Comparison of ENCODE assay signal across 24 mouse cellular contexts in the genomic region with DNA sequence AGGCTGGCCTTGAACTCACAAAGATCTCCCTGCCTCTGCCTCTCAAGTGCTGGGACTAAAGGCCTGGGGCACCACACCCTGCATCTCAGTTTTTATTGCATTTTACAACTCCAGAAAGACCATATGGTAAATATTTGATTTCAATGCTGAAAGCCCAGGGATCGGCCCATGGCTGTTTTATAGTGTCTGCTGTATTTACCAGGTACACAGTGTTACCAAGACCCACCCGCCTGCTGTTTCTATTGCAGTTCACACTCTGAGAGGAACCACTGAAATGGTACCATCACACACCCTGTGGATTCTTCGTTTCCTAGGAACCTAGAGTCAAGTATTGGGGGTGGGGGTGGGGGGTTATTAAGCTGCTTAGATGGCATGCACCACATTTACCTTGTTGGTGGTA.
DNase-seq lines count a peak whose midpoint lies in the region; ATAC-seq and TF ChIP-seq lines count a peak whose summit lies in the region.
"Had no signal": no experiment of that assay in that cellular context is flagged by ENCODE, and none has a peak within 500 bp of the region (broad histone marks: within the 10 kb centered on the region; RNA-seq: fewer than 3 reads in every experiment).

No protein-coding gene starts in this region.

- intact Hi-C loops in heart, postnatal 14 days (cut with DNase I): no loop called here

- no peak for TF ChIP-seq CTCF in intestine, postnatal 0 days (IDR thresholded peaks at IDR 0.05; ENCODE audit: low read depth)

- 67% methylated on average over 3 of the region's 3 CpGs for WGBS in intestine, embryonic 15.5 days
- 39% methylated on average over 3 of the region's 3 CpGs for WGBS in intestine, postnatal 0 days

- no peaks in the 10 kb centered on the region for H3K36me3 ChIP-seq in intestine, embryonic 15.5 days
- no peaks in the 10 kb centered on the region for H3K36me3 ChIP-seq in intestine, postnatal 0 days (ENCODE audit: control insufficient read depth, insufficient read depth)
- H3K36me3 ChIP-seq: embryonic facial prominence, embryonic 10.5 days; embryonic facial prominence, embryonic 12.5 days; forebrain, embryonic 15.5 days; G1E had no signal

- peak; percentile 82 for ATAC-seq in intestine, embryonic 15.5 days
- peak; percentile 70 for ATAC-seq in intestine, postnatal 0 days
- ATAC-seq: CD4-positive, CD25-positive, alpha-beta regulatory T cell, adult 4 months; forebrain, embryonic 13.5 days; forebrain, embryonic 15.5 days; forebrain, postnatal 0 days; Patski had no signal

- no peaks in the 10 kb centered on the region for H3K4me1 ChIP-seq in intestine, embryonic 15.5 days (replicated peaks)
- no peaks in the 10 kb centered on the region for H3K4me1 ChIP-seq in intestine, postnatal 0 days (replicated peaks; ENCODE audit: control insufficient read depth, insufficient read depth, low read length)
- H3K4me1 ChIP-seq: embryonic facial prominence, embryonic 10.5 days; embryonic facial prominence, embryonic 12.5 days; forebrain, embryonic 13.5 days; forebrain, embryonic 15.5 days had no signal

- DNase-seq in heart, adult 11 months: peak; percentile 60
- DNase-seq in heart, postnatal 14 days: no peak
- DNase-seq in cerebellum, adult 11 months: no peak
- DNase-seq in cerebellum, adult 18-20 months: no peak
- DNase-seq in yolk sac, embryonic 10.5 days (ENCODE audit: low spot score): no peak
- DNase-seq: adrenal gland, adult 2 months; adrenal gland, postnatal 10 days; adrenal gland, postnatal 25 days; B cell, adult 2 months; cerebellum, adult 11-12 months; cerebellum, adult 9-10 months; cerebellum, postnatal 10 days; cerebellum, postnatal 25 days; forebrain, postnatal 0 days had no signal

- H3K27me3 ChIP-seq in intestine, embryonic 15.5 days (replicated peaks): no peaks in the 10 kb centered on the region
- H3K27me3 ChIP-seq in intestine, postnatal 0 days (replicated peaks; ENCODE audit: control insufficient read depth, insufficient read depth, low read length): no peaks in the 10 kb centered on the region
- H3K27me3 ChIP-seq: CH12.LX; embryonic facial prominence, embryonic 12.5 days; forebrain, embryonic 13.5 days; forebrain, embryonic 15.5 days; Patski had no signal

- no peak overlapping the region for H3K27ac ChIP-seq in intestine, embryonic 15.5 days
- H3K27ac ChIP-seq in intestine, postnatal 0 days (ENCODE audit: low read depth, low read length): no peak overlapping the region
- H3K27ac ChIP-seq: embryonic facial prominence, embryonic 10.5 days; embryonic facial prominence, embryonic 12.5 days; forebrain, embryonic 13.5 days; forebrain, embryonic 15.5 days had no signal

- H3K4me3 ChIP-seq in intestine, embryonic 15.5 days (replicated peaks): no peak overlapping the region
- H3K4me3 ChIP-seq in intestine, postnatal 0 days (ENCODE audit: low read depth, low read length): no peak overlapping the region
- H3K4me3 ChIP-seq: embryonic facial prominence, embryonic 10.5 days; embryonic facial prominence, embryonic 12.5 days; forebrain, embryonic 13.5 days; forebrain, embryonic 15.5 days had no signal

- no peaks in the 10 kb centered on the region for H3K9me3 ChIP-seq in intestine, embryonic 15.5 days
- H3K9me3 ChIP-seq in intestine, postnatal 0 days (ENCODE audit: control insufficient read depth): no peaks in the 10 kb centered on the region
- H3K9me3 ChIP-seq: embryonic facial prominence, embryonic 10.5 days; embryonic facial prominence, embryonic 12.5 days; forebrain, embryonic 15.5 days; G1E had no signal

- no peak overlapping the region for H3K4me2 ChIP-seq in intestine, embryonic 15.5 days (replicated peaks)
- H3K4me2 ChIP-seq in intestine, postnatal 0 days (replicated peaks; ENCODE audit: low read depth): no peak overlapping the region
- H3K4me2 ChIP-seq: embryonic facial prominence, embryonic 12.5 days; forebrain, embryonic 13.5 days; forebrain, embryonic 15.5 days had no signal

- no peak overlapping the region for H3K9ac ChIP-seq in intestine, embryonic 15.5 days
- no peak overlapping the region for H3K9ac ChIP-seq in intestine, postnatal 0 days (ENCODE audit: low read depth, low read length)
- H3K9ac ChIP-seq: embryonic facial prominence, embryonic 12.5 days; forebrain, embryonic 13.5 days; forebrain, embryonic 15.5 days; forebrain, postnatal 0 days had no signal
